Mouse (Mus musculus) E14TG2a.4 (cell line): Measurements from ENCODE around the gene Tbc1d2b.

Experiments
- CTCF ChIP-seq: conservative IDR thresholded peaks from 2 replicates; pipeline ENCODE4 v1.5.1; 2014; ENCODE audit warnings: low read length
- NANOG ChIP-seq: IDR thresholded peaks from 2 replicates; pipeline ENCODE4 v1.6.1; 2014; ENCODE audit warnings: borderline replicate concordance, low read length, mixed read lengths

DNA sequence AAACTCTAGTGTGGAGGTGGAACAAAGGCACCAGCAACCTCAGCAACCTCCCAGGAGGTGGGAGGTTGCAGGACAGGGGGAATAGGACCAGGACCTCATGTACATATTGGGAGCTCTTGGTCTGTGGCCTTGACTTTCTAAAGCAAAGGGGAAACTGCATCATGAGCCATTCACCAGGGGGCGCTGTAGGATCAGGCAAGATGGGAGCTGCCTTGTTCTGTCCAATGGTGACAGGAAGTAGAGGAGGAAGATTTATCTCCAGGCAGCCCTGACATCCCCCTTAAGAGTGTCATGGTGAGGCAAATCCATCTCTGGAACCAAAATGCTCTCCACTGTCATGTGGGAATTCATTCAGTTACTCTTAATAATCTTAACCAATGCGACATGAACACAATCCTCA, 64.1 kb downstream of the Tbc1d2b start:
- TF ChIP-seq CTCF, result peak; percentile 76
- TF ChIP-seq NANOG, result no peak
